Mouse (Mus musculus): ENCODE data around the gene Slamf9. TPM values are rescaled to one million over a fixed set of nuclear protein-coding genes. Genes with fewer than 3 reads are reported as not detected.

Slamf9 gene
- total RNA-seq, 4 experiments from 2014 or later, result not detected

DNA sequence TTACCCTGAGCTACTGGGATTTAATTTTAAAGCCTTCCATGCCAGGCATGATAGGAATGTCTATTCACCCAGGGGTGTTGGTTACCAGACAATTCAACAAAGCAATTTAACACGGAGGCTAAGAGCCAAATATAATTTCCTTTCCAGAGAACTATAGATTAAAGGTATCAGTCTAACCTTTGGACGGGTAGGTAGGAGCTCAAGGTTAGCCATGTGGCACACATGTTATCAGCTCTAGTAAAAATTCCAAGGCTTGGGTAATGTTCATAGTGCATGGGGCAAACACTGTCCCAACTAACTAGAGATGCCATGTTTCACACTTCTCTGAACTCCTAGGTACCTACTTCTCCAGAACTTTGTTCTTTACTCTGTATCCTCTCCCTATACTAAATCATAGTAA, 13.6 kb upstream of the Slamf9 start:
- DNase-seq (ENCODE audit: low spot score in 2 of 2), result no peak

DNA sequence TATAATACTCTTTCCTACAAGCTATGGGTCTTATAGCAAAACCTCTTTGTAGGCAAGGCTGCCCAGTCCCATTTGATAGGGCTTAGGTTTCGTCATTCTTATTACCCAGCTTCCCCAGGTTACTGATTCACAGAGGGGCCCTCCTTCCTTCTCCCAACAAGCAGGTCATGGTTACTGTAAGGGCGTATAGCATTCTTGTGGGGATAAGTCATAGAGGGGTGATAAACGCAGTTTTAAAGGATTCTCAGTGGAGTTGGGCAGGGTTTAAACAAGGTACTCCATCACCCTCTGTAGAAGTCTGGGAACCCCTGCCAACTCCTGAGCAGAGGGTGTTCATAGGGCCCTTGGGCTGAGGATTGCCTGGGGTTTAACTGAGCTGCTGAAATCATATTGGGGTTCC, 12.6 kb upstream of the Slamf9 start:
- no peak for DNase-seq (ENCODE audit: low spot score in 2 of 2)

DNA sequence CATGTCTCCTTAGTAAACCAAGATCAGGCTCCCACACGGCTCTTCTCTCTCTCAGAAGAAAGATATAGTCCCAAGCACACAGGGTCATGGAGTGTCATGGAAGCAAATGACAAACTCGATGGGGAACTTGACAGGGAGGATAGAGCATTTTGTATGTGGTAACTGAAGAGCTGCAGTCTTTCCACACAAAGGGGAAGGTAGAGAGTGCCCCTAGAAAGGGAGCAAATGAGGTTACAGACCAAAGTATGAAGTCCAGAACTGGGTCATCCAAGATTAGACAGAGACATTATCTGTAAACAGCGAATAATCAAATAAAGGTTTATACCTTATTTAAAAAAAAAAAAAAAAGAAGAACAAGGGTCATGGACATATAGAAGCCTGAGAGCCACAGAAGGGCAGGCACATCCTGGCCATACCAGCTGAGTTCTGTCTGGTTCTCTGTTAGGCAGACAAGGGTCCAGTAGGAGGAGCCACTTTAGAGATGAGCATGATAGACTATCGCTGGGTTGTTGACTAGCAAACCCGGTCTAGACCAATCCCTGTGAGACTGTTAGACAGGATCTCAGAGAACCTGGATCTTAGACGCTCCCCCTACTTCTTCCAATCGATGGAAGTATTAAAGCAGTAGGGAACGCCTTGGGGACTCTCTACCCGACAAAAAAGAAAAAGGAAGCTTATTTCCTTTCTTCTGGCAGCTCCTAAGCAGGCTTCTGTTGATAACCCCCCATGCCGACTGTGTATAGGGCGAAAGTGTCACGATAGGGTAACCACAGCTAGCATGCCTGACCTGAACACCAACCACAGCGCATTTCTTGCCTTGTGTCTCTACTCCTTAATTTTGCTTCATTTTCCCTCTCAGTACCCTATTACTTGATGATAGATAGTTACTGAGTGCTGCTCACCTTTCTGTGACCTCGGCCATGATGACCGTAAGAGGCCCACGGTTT, 11.5 kb upstream of the Slamf9 start:
- no peak for DNase-seq (ENCODE audit: low spot score in 2 of 2)

DNA sequence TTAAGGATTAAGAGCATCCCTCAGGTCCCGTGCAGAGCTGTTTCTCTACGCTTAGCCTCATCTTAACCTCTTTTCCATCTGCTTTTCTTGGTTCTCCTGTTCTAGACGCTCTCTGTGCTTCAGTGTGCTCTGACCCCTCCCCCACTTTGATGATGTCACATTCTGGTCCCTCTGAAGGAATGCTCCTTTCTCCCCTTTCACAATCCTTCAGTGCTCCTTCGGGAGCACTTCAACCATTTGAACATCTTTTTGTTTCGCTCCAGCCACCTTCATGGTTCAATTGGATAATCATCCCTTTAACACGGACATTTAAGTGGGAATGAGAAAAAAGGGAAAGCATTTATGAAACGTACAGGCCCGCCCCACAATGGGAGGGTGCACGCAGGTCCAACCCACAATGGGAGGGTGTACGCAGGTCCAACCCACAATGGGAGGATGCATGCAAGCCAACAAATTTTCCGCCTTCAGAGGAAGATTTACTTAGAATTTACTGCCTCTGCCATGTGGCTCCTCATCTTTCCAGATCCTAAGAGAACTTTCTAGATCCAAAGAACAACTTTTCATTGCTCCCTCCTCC, 6.8 kb upstream of the Slamf9 start:
- no peak for DNase-seq (ENCODE audit: low spot score in 2 of 2)

DNA sequence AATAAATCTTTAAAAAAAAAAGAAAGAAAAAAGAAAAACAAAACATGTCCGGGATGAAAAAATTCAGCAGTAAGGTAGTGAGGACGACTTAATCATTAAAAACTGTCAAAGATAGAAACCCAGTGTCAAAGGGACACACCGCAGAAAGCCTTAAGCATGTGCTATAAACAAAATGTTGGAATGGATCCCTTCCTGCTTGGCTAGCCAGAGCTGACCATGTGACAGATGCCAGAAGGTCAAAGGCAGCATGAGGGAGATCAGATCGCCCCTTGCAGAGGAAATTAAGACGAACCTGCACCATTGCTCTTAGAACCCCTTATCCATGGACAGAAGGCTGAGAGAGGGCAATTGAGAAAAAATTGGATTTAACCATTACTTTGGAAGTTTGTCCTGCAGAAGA, 5.8 kb upstream of the Slamf9 start:
- no peak for DNase-seq (ENCODE audit: low spot score in 2 of 2)

DNA sequence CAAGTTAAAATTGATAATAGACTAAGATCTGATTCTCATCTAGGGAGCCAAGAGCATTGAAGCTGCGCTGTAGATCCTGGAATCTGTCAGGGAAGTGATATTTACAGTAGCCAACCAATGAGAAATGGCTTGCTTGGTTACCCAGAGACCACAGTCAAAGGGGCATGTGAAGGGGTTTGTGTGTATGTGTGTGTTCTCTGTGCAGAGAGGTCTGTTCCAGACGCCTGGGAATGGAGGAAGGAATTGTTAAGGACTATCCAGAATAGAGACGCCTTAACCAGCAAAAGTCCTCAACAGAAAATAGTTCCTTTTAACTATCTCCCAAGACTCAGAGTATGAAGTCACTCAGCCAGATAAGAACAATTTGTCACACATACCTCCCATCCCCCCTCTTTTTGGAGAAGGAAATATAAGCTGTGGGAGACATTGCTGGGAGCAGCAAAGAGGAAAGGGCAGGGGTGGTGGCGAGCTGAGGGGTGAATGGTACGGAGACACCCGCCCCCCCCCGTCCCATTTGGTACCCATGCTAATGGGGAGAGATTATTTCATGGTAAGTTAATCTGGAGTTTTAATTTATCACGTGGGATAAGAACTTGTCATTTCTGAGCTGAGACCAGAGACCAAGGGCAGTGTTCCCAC, 5.2 kb upstream of the Slamf9 start:
- no peak for DNase-seq (ENCODE audit: low spot score in 2 of 2)

DNA sequence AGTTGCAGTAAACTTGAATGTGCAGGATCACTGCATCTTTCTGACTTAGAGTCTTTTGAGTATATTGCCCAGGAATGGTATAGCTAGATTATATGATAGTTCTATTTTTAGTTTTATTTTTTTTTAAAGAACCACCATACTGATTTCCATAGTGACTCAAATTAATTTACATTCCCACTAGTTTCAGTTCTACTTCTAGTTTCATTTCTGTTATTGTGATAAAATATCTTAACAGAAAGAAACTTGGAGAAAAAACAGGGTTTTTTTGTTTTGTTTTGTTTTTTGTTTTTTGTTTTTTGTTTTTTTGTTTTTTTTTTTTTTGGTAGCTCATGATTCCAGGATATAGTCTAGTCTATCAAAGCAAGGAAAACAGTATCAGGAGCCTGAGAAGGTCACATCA, 2.2 kb upstream of the Slamf9 start:
- DNase-seq (ENCODE audit: low spot score in 2 of 2), result no peak

DNA sequence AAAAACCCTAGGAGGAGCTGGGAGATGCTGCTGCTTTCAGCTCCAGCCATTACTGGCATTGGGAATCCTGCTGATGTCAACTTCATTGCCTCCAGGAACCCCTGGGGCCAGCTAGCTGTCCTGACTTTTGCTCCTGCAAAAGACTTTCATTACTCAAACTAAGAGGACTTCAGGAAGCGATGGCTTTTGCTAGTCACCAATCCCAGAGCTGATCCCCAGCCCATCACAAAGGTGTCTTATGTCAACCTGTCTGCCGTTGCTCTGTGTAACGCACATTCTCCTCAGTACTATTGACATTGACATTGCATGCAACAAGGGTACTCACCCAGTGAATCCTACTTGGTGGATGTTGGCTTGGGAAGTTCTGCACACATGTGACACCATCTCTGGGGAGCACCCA, 962 bp upstream of the Slamf9 start:
- DNase-seq (ENCODE audit: low spot score in 2 of 2), result no peak

DNA sequence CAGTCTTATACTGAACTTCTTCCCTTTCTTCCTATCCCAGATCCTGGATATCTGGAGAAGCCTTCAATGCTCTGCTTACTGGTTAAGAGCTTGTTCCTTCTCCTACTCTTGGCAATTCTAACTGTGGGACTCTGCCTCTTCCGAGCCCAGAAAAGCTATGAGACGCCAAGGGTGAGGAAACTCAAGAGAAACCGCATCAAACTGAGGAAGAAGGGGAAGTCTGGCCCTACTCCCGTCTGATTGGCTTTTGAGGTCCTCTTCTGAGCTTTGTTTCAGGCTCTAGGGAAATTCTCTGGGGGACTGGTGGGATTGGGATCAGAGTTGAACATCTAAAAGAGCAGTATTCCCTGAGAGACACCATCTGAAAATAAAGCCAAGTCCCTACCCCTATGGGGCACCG, 2.9 kb downstream of the Slamf9 start:
- no peak for DNase-seq (ENCODE audit: low spot score in 2 of 2)

DNA sequence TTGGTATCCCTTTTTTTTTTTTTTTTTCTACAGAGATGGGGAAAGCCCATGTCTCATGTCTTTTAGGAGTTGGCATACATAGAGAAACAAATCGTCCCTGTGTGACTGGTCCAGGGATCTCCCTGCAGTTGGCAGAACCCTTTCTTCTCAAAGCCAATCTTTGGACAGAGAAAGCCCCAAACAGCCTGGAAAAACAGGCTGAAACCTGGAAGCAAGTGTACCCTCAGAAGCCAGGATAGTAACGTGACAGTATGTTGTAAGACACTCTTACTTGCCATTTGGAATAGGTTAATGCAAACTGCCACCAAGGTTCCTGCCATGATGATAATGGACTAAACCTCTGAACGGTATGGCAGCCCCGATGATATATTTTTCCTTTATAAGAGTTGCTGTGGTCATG, 5.2 kb downstream of the Slamf9 start:
- no peak for DNase-seq (ENCODE audit: low spot score in 2 of 2)

DNA sequence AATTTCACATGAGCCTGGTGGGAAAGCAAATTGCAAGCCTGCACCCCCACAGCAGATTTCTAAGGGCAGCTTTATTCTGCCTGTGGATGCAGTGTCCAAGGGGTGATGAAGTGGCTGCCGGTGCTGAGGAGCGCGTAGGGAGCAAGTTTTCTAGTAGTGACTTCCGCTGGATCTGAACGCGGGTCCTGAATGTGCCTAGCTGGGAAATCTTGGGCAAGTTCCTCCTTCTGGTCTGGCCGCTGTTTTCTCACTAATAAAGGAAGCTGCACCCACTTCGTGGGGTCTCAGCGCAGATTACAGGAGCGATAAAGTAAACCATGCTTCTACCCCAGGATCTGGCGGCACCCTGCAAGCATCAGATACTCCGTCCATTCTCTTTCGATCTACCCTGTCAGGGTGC, 6.0 kb downstream of the Slamf9 start:
- DNase-seq (ENCODE audit: low spot score in 2 of 2), result no peak

DNA sequence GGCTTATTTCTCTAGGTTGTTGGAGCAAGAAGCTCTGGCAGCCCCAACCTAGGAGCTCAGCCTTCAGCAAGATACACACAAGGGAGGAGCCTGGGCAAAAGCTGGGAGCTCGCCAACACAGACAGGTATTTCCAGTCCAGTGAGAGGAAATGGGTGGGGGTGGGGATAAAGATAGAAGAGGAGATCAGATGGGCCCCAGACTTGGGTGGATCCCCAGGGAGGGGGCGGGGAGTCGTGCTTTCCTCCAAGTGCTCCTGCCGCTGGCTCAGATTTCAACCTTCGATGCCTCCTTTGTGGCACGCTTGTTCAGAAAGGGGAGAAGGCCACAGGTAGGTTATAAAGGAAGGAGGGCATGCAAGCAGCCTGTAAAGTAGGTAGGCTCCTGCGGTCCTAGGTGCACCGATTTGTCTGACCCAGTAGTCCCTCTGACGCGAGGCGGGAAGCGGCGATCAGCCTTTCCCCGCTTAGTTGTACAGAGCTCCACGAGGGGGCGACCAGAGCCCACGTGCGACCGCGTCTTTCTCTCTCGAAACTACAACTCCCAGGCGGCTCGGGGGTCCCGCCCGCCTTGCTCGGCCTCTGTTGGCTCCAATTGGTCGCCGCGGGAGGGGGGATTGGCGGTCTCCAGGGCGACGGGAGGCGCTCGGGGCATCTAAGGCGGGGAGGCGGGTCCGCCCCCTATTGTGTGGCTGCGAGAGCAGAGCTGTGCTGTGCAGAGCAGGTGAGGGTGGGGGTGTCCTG, 6.6 kb downstream of the Slamf9 start, which contains the start of gene Igsf9:
Gene Igsf9, plus strand, starts transcription at position 249 of the 741 bp plus-strand sequence.
- DNase-seq (ENCODE audit: low spot score in 2 of 2), result peak; percentile 64 to 78

DNA sequence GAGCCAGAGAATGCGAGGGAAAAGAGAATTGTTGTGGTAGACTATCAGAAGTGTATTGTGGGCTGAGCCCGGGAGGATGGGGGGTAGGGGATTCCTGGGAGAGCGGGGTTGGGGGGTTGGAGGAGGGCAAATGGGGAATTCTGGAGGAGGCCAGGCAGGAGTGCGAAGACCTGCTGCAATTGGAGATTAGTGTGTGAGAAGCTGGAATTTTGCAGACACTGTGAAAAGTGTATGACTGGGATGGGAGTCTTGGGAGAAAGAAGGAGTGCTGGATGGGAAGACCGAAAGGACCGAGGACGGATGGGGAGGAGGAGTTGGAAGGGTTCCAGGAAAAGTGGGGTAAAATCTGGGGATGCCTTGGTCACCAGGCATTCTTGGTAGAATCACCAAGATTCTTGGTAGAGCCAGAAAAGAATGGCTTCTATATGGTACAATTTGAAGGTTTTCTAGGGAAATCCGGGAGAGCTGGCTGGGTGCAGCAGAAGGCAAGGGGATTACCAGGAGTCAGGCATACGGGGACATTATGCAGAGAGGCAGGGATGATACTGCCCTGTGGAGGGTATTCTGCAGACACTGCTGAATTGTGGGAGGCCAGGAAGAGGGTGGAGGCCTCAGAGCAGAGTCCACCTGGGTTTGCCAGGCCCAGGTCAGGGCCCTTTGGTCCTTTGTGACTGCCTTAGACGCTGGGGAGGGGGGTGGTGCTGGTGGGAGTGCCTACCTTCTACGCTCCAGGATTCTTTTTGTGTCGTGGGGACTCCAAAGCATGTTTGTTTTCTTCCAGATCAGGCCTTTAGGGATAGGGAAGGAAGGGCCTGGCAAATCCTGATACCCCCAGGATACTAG, 7.6 kb downstream of the Slamf9 start:
- no peak for DNase-seq (ENCODE audit: low spot score in 2 of 2)

DNA sequence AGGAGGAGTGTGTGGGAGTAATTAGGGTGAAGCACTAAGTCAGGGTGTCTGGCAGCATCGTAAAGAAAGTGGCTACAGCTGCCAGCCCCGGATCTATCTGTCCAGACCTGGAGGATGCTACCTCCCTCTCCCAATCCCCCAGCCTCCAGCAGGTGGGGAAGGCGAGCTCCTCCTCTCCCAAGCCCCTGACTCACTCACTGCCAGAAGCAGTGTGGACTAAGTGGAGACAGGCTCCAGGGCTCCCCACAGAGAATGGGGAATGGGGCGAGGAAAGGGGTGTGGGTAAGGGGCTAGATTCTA, 8.2 kb downstream of the Slamf9 start:
- no peak for DNase-seq (ENCODE audit: low spot score in 2 of 2)

DNA sequence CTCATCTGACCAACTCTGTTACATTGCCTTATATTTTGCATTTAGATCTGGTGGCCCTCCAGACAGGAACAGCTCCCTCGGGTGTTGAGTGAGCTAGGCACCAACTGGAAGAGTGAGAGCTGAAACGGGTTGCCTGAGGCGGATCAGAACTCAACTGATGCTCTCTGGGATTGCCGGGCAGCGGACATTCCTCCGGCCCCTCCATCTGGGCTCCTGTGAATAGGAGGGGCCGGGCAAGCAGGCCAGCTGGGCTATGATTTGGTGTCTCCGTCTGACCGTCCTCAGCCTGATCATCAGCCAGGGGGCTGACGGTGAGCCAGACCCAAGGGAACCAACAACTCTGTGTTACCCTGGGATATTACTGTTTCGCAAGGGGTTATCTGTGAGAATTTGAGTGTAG, 9.1 kb downstream of the Slamf9 start:
- no peak for DNase-seq (ENCODE audit: low spot score in 2 of 2)

DNA sequence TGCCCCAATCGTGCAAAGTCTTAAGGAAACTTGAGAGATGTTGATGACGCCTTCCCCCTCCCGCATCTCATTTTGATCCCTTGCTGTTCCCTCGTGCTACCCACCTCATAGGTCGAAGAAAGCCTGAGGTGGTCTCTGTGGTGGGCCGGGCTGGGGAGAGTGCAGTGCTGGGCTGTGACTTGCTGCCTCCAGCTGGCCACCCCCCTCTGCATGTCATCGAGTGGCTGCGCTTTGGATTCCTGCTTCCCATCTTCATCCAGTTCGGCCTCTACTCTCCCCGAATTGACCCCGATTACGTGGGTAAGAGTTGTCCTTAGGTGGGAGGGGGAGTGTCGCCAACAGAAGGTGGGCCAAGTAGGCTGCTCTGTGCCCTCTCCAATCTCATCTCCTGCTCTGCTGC, 9.5 kb downstream of the Slamf9 start:
- no peak for DNase-seq (ENCODE audit: low spot score in 2 of 2)

DNA sequence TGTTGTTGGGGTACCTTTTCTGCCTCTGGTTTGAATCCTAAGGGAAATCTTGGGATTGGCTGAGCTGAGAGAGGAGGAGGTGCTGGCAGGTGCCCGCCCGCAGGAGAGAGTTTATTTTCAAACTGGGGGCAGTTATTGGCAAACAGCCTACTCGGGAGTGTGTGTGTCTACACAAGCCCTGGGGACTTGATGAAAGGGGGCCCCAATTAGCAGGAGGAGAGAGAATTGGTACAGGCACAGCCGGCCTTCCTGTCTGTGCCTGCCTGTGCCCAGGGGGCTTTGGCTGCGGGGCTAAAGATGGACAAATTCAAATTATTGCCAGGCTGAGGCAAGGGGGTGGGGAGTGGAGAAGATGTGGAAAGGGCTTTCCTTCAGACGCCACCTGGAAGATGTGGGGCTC, 10.7 kb downstream of the Slamf9 start:
- DNase-seq (ENCODE audit: low spot score in 2 of 2), result no peak

DNA sequence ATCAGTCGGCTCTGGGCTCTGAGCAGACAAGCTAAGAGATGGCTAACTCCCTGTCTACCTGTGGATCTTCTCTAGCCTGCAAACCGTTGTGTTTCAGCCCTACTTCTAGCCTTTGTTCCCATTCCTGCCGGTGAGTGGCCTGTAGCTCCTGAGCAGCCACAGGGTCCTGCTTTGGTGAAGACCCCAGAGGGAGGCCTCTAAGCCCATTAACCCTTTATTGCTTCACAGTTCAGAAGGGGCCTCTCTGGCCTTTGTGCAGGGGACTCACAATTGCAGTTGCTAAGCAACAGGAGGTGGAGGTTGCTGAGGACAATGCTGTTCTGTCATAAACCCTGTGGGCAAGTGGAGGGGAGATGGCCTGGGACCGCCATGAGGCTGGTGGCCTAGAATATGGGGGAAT, 11.1 kb downstream of the Slamf9 start:
- no peak for DNase-seq (ENCODE audit: low spot score in 2 of 2)

DNA sequence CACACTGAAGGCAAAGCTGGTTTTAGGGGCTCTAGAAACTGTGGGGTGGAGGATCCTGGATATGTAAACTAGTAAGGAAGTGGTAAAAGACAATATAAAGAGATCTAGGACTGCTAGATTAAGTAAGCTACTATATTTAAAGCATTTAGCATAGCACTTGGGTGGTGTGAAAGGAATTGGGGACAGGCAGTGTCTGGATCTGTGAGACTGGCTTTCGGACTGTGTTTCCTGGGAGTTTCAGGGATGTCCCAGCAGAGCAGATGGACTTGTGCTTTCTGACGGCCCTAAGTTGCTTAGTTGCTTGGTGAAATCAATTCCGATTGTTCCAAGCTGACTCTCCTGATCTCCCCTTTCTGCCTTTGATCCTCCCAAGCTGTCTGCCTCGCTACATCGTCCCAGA, 11.5 kb downstream of the Slamf9 start:
- no peak for DNase-seq (ENCODE audit: low spot score in 2 of 2)

DNA sequence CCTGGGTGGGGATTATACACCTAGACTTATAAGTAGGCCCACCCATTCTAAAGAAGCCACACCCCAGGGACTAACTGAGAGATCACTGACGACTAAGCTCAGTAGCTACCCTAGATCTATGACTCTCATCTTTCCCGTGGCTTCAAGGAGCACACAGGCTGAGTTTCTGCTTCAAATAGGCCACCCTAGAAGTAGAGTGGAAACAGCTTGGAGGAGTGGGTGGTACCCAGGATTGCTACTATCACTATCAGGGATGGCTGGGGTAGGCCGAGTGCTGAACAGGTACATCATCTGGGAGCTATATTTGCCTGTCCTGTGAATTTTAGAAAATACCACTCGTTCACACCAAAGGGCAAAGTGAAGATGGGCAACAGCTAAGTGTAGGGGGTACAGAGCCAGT, 12.7 kb downstream of the Slamf9 start:
- DNase-seq (ENCODE audit: low spot score in 2 of 2), result no peak

DNA sequence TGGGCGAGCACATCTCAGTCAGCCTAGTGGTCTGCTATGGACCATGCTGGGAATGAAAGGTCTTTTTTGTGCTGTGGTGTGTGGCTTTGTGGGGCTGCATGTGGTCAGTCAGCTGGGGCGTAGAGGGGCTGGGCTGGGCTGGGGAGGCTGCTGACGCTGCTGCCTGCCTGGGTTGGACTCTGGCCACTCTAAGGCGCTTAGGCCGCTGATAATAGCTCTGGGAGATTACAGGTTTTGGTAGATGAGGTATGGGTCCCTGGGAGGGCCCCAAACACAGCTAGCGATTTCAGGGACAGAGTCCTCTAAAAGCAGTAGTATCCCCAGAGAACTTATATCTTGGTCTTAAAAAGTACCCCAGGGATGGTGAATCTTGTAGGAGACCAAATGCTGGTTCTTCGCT, 13.7 kb downstream of the Slamf9 start:
- no peak for DNase-seq (ENCODE audit: low spot score in 2 of 2)

All from gastrocnemius, adult 8-10 months (tissue).